Mouse (Mus musculus) neural tube, embryonic 11.5 days (tissue): ENCODE data around the gene Tlk2. TPM values are rescaled to one million over a fixed set of nuclear protein-coding genes. Genes with fewer than 3 reads are reported as not detected.
A peak's percentile ranks its signal among the peaks of the same experiment; 100 is the strongest.

Experiments used
- ATAC-seq: fragments of 200-750 bp; cut with Nextera tagmentation; 2 replicates; pipeline ENCODE4 v1.8.0; 2017; ENCODE audit warnings: moderate number of reproducible peaks, mild to moderate bottlenecking, moderate TSS enrichment, moderate library complexity; ENCODE audit not compliant: insufficient read depth, low FRiP score, low TSS enrichment
- DNase-seq: peaks from one replicate; pipeline ENCODE4 v3.0.0-alpha.2; 2015; ENCODE audit warnings: low spot score
- H3K27ac ChIP-seq: fragments of 300-500 bp; sonication (generic); 2 replicates; pipeline ENCODE4 v1.5.1; 2014; ENCODE audit warnings: low read depth, mild to moderate bottlenecking, low read length
- H3K27me3 ChIP-seq: fragments of 300-500 bp; sonication (generic); 2 replicates; pipeline ENCODE4 v1.6.1; 2014; ENCODE audit warnings: mild to moderate bottlenecking, low read length, mixed read lengths; ENCODE audit not compliant: control insufficient read depth, insufficient read depth
- H3K36me3 ChIP-seq: fragments of 300-500 bp; sonication (generic); 2 replicates; pipeline ENCODE4 v1.6.1; 2014; ENCODE audit warnings: mild to moderate bottlenecking, low read length, moderate library complexity, mixed read lengths; ENCODE audit not compliant: control insufficient read depth, insufficient read depth
- H3K4me1 ChIP-seq: fragments of 300-500 bp; sonication (generic); 2 replicates; pipeline ENCODE4 v1.6.1; 2014; ENCODE audit warnings: low read length, mixed read lengths; ENCODE audit not compliant: control insufficient read depth, insufficient read depth
- H3K4me2 ChIP-seq: fragments of 300-500 bp; sonication (generic); 2 replicates; pipeline ENCODE4 v1.6.1; 2014; ENCODE audit warnings: low read depth, mild to moderate bottlenecking, moderate library complexity
- H3K4me3 ChIP-seq: fragments of 300-500 bp; sonication (generic); 2 replicates; pipeline ENCODE4 v1.5.1; 2014; ENCODE audit warnings: low read depth, low read length
- H3K9ac ChIP-seq: fragments of 300-500 bp; sonication (generic); 2 replicates; pipeline ENCODE4 v1.6.1; 2014; ENCODE audit warnings: mild to moderate bottlenecking, low read length
- H3K9me3 ChIP-seq: fragments of 300-500 bp; sonication (generic); 2 replicates; pipeline ENCODE4 v1.6.1; 2016; ENCODE audit warnings: low read length; ENCODE audit not compliant: control insufficient read depth
- WGBS: fragments of 180-500 bp; shearing (Covaris S2); extraction: QIAGEN DNeasy Blood & Tissue Kit; methylation state at CpG from one replicate; pipeline ENCODE4 v1.1.7; 2014; 5-methylcytosine and 5-hydroxymethylcytosine counted together
- polyA plus RNA-seq: library from polyadenylated mRNA; unstranded; fragments of >200 nt; fragmentation: Nextera tagmentation; extraction: Ambion mirVana; gene quantifications from 2 replicates; pipeline ENCODE4 v1.2.1, GENCODE M21; 2014

Gene Tlk2
- polyA plus RNA-seq, 1 experiment from 2014 or later, result 25.9 TPM

- Histone ChIP-seq H3K4me3 (no peak overlapping the region), H3K4me2 (no peak overlapping the region), H3K27ac (no peak overlapping the region), H3K4me1 (peaks cover 7% of the 10 kb centered on the region), H3K9me3 (no peaks in the 10 kb centered on the region), H3K27me3 (no peaks in the 10 kb centered on the region), H3K36me3 (no peaks in the 10 kb centered on the region), H3K9ac (no peak overlapping the region)
- DNase-seq (peak; percentile 35), ATAC-seq (no peak)
- 51% methylated on average over 2 of the region's 2 CpGs for WGBS
Measured at GRCm38 (mm10) chr11:105282460-105282859, 103.9 kb downstream of the Tlk2 start.

- Histone ChIP-seq H3K27me3 (no peaks in the 10 kb centered on the region), H3K4me1 (peaks cover 7% of the 10 kb centered on the region), H3K27ac (no peak overlapping the region), H3K9ac (no peak overlapping the region), H3K36me3 (no peaks in the 10 kb centered on the region), H3K4me2 (no peak overlapping the region), H3K9me3 (no peaks in the 10 kb centered on the region), H3K4me3 (no peak overlapping the region)
- DNase-seq (no peak), ATAC-seq (no peak)
- 88% methylated on average over 9 of the region's 9 CpGs for WGBS
Measured at GRCm38 (mm10) chr11:105283016-105283415, 104.4 kb downstream of the Tlk2 start.

GRCm38 (mm10) chr11:105285720-105286119 is 107.1 kb downstream of the Tlk2 start:
- no peaks in the 10 kb centered on the region; the same call in 1 of the 2 replicates for H3K36me3 ChIP-seq
- no peaks in the 10 kb centered on the region for H3K9me3 ChIP-seq
- no peak overlapping the region for H3K4me3 ChIP-seq
- no peak overlapping the region for H3K9ac ChIP-seq
- no peak overlapping the region for H3K27ac ChIP-seq
- no peaks in the 10 kb centered on the region for H3K27me3 ChIP-seq
- peaks cover 7% of the 10 kb centered on the region for H3K4me1 ChIP-seq
- no peak for ATAC-seq
- DNase-seq, result no peak
- H3K4me2 ChIP-seq, result no peak overlapping the region
- 38% methylated on average over 3 of the region's 3 CpGs for WGBS

- no peak overlapping the region for H3K4me3 ChIP-seq
- peaks cover 18% of the 10 kb centered on the region for H3K4me1 ChIP-seq
- no peak overlapping the region for H3K4me2 ChIP-seq
- H3K9me3 ChIP-seq, result no peaks in the 10 kb centered on the region
- ATAC-seq (no peak), DNase-seq (no peak)
- H3K27me3 ChIP-seq, result no peaks in the 10 kb centered on the region
- WGBS, result 64% methylated on average over 3 of the region's 3 CpGs
- H3K9ac ChIP-seq, result no peak overlapping the region
- no peaks in the 10 kb centered on the region; the same call in 1 of the 2 replicates for H3K36me3 ChIP-seq
- no peak overlapping the region for H3K27ac ChIP-seq
Measured at GRCm38 (mm10) chr11:105289403-105289802, 110.8 kb downstream of the Tlk2 start.

- peak overlapping the region; percentile 56 for H3K4me2 ChIP-seq
- H3K27me3 ChIP-seq, result no peaks in the 10 kb centered on the region
- H3K4me3 ChIP-seq, result peak overlapping the region; percentile 57
- ATAC-seq, result peak; percentile 24
- WGBS, result 6% methylated on average over 10 of the region's 10 CpGs
- peaks cover 11% of the 10 kb centered on the region; the same call in 1 of the 2 replicates for H3K4me1 ChIP-seq
- no peaks in the 10 kb centered on the region for H3K9me3 ChIP-seq
- peak overlapping the region; percentile 65 for H3K27ac ChIP-seq
- peak; percentile 72 for DNase-seq
- H3K9ac ChIP-seq, result peak overlapping the region; percentile 61
- no peaks in the 10 kb centered on the region; the same call in 1 of the 2 replicates for H3K36me3 ChIP-seq
Measured at GRCm38 (mm10) chr11:105291681-105292123, 113.1 kb downstream of the Tlk2 start.

- Histone ChIP-seq H3K36me3 (no peaks in the 10 kb centered on the region; the same call in none of the 2 replicates), H3K4me1 (peaks cover 11% of the 10 kb centered on the region; the same call in 1 of the 2 replicates), H3K4me3 (peak within 1 kb of the TSS; percentile 57), H3K9me3 (no peaks in the 10 kb centered on the region), H3K9ac (peak within 1 kb of the TSS; percentile 61), H3K27ac (peak within 1 kb of the TSS; percentile 65), H3K4me2 (peak within 1 kb of the TSS; percentile 56), H3K27me3 (no peaks in the 10 kb centered on the region)
- peak; percentile 72 for ATAC-seq
- WGBS, result under 1% methylated on average over 69 of the region's 75 CpGs
- DNase-seq, result peak; percentile 81
Measured at GRCm38 (mm10) chr11:105292124-105293071, 113.8 kb downstream of the Tlk2 start, which contains the start of gene Mrc2. Gene Mrc2 (plus strand): TSS chr11:105292643.

GRCm38 (mm10) chr11:105293101-105293581 is 114.5 kb downstream of the Tlk2 start:
- no peaks in the 10 kb centered on the region for H3K9me3 ChIP-seq
- DNase-seq (peak; percentile 79), ATAC-seq (peak; percentile 40)
- peak overlapping the region; percentile 65; the same call in 1 of the 2 replicates for H3K27ac ChIP-seq
- peak overlapping the region; percentile 56 for H3K4me2 ChIP-seq
- peaks cover 11% of the 10 kb centered on the region; the same call in 1 of the 2 replicates for H3K4me1 ChIP-seq
- peaks cover 2% of the 10 kb centered on the region for H3K36me3 ChIP-seq
- peak overlapping the region; percentile 61 for H3K9ac ChIP-seq
- H3K4me3 ChIP-seq, result peak overlapping the region; percentile 57
- H3K27me3 ChIP-seq, result no peaks in the 10 kb centered on the region
- under 1% methylated on average over 25 of the region's 26 CpGs for WGBS

GRCm38 (mm10) chr11:105293901-105294494 is 115.4 kb downstream of the Tlk2 start:
- peaks cover 2% of the 10 kb centered on the region for H3K36me3 ChIP-seq
- DNase-seq (peak; percentile 38), ATAC-seq (no peak)
- no peaks in the 10 kb centered on the region for H3K9me3 ChIP-seq
- H3K27me3 ChIP-seq, result no peaks in the 10 kb centered on the region
- peak overlapping the region; percentile 56 for H3K4me2 ChIP-seq
- 1% methylated on average over 9 of the region's 9 CpGs for WGBS
- peak overlapping the region; percentile 57 for H3K4me3 ChIP-seq
- peaks cover 11% of the 10 kb centered on the region; the same call in 1 of the 2 replicates for H3K4me1 ChIP-seq
- peak overlapping the region; percentile 45; the same call in 1 of the 2 replicates for H3K27ac ChIP-seq
- peak overlapping the region; percentile 48 for H3K9ac ChIP-seq
